Mouse (Mus musculus) cortical plate, adult 2 months (tissue): ENCODE measurements around the gene Nr2c2ap.

Experiments used
- CTCF ChIP-seq: fragments of 200-500 bp; IDR thresholded peaks from 2 replicates; pipeline ENCODE4 v1.5.1; 2011; ENCODE audit warnings: mild to moderate bottlenecking, control low read depth, low read length; ENCODE audit not compliant: insufficient read depth; ENCODE audit errors: extremely low read depth
- POLR2A ChIP-seq: fragments of 200-500 bp; IDR thresholded peaks from 2 replicates; pipeline ENCODE4 v1.6.1; 2011; ENCODE audit warnings: mild to moderate bottlenecking, low read length, control low read depth; ENCODE audit not compliant: insufficient read depth; ENCODE audit errors: extremely low read depth

GRCm38 (mm10) chr8:70152537-70153257, 21.6 kb downstream of the Nr2c2ap start:
- TF ChIP-seq CTCF (no peak), POLR2A (no peak)
